Mouse (Mus musculus) E14TG2a.4 (cell line): ENCODE measurements around the gene Selenoo.

Experiments
- CTCF ChIP-seq: conservative IDR thresholded peaks from 2 replicates; pipeline ENCODE4 v1.5.1; 2014; ENCODE audit warnings: low read length
- POU5F1 ChIP-seq: IDR thresholded peaks from 2 replicates; pipeline ENCODE4 v1.6.1; 2014; ENCODE audit warnings: low read length, borderline replicate concordance

- TF ChIP-seq CTCF: no peak
- TF ChIP-seq POU5F1: no peak
These were observed 49.1 kb downstream of the Selenoo start for GRCm38 (mm10) chr15:89138046-89138405.
